Mouse (Mus musculus) layer of hippocampus, adult 9-11 months (tissue): Measurements from ENCODE around the gene Rbbp5.

Experiments
- DNase-seq: peaks from one replicate; pipeline ENCODE4 v3.0.0; 2022

The Rbbp5 gene

DNA sequence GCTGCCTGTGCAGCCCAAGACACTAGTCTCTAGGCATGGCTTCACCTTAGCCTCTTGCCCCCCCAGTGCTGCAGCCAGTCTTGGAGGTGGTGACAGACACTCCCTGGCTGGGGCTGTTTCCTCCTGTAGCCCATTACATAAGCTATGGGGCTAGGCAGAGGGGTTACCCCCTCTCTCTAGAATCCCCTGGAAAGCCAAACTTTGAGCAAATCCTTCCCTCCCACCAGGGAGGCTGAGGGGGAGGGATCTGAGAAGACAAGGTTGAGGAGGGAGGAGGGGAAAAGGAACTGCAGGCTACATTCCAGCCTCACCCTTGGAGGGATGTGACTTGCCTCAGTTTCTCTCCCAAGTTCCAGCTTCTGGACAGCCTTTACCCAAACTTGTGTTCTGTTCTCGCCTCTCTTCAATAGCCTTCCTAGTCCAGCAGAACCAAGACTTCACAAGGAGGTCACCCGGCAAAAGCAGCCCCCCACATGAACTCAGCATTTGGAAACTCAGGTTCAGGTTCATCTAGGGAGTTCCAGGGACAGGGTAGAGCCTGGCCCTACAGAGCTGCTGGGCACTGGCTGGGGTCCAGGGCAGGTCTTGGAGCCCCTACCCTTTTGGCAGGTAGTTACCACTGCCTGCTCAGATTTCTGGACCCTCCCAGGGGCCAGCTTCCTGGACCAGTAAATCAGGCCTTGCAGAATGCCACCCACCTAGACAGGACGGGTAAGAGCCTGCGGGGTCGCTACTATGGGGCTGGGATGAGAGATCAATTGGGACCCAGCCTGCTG lies 64.8 kb downstream of the Rbbp5 start:
- no peak for DNase-seq

DNA sequence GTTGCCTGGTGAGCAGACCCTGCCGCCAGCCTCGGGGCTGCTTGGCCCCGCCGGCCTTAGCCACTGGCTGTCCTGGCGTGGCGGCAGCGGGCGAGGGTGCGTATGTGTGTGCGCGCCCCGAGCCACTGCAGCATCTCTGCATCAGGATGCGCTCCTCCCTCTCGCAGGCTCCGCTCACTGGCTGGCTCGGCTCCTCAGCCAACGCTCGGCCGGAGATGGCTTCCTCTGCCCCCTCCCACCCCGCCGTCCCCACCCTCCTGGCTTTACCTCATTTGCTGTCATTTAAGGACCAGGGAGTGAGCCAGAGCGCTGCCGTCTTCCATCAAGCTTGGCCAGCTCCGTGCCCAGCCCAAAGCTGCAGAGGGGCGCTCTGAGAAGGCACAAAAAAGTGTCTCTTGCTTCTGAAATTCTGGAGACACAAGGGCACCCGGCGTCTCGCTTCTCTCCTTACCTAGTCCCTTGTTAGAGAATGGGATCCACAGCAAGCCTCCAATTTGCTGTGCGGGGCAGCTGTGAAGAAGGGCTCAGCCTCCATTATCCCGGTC lies 65.7 kb downstream of the Rbbp5 start, which contains the start of gene Cntn2:
Cntn2 (minus strand) TSS at position 495 of the 545 bp plus-strand sequence.
- peak; percentile 82 for DNase-seq

DNA sequence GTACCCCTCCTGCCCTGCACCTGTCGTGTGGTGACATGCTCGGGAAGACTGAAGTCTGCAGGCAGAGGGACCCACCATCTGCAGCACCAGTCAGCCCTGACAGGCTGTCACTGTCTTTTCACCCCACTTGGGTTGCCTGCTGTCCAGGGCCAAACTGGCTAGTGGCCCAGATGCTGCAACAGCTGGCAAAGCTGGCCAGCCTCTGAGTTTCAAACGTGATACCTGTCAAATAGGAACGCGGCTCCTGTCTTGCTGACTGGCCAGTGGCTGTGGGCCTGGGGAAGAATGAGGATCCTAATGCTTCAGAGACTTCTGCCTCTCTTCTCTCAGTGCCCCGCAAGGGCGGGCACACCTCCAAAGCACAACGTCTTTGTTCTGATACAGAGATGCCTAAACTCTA lies 66.6 kb downstream of the Rbbp5 start:
- DNase-seq = no peak
